Mouse (Mus musculus) megakaryocyte, adult 5-6 weeks (primary cell): ENCODE measurements around the gene Pip4p1. TPM values are rescaled to one million over a fixed set of nuclear protein-coding genes. Genes with fewer than 3 reads are reported as not detected.

Source experiments
- ATAC-seq: 2 replicates; pipeline ENCODE4 v1.8.0; 2016; ENCODE audit warnings: mild to moderate bottlenecking, inconsistent platforms; ENCODE audit not compliant: poor library complexity, severe bottlenecking
- total RNA-seq, 2 experiments: library from RNA; stranded (forward) in 1 of 2; stranded (reverse) in 1 of 2; fragments of 153-499, 151-499 nt in 1 of 2; fragments of 221-1000, 200-1000 nt in 1 of 2; gene quantifications; 2 replicates each; pipeline versions ENCODE4 v1.2.3 to v1.2.4; 2015 to 2017

Gene Pip4p1
- total RNA-seq, 2 experiments from 2014 or later, result 38.5 to 118 TPM

- ATAC-seq, result no peak
Observed at GRCm38 (mm10) chr14:50896747-50897373, 33.8 kb downstream of the Pip4p1 start.

GRCm38 (mm10) chr14:50895985-50896746 lies 34.5 kb downstream of the Pip4p1 start:
- ATAC-seq, result peak; percentile 58

DNA sequence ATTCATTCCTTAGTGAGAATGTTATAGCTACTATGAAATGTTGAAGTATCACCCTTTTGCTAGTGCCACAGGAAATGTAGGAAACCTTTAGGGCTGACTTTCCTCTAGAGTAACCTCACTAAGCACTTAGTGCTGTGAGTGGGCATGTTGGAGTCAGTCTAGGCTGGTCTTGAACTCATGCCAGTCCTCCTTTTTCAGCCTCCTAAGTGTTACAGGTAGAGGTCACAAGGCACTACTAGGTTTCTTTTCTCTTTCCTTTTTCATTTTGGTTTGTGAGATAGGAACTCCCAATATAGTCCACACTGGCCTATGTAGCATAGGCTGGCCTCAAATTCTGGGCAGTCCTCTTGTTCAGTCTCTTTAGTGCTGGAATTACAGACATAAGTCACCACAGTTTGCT lies 35.2 kb downstream of the Pip4p1 start:
- no peak for ATAC-seq

GRCm38 (mm10) chr14:50892541-50893459 lies 37.9 kb downstream of the Pip4p1 start:
- peak; percentile 59 for ATAC-seq

- ATAC-seq, result peak; percentile 30; the same call in 1 of the 2 replicates
Observed at GRCm38 (mm10) chr14:50892091-50892490, 38.6 kb downstream of the Pip4p1 start.

DNA sequence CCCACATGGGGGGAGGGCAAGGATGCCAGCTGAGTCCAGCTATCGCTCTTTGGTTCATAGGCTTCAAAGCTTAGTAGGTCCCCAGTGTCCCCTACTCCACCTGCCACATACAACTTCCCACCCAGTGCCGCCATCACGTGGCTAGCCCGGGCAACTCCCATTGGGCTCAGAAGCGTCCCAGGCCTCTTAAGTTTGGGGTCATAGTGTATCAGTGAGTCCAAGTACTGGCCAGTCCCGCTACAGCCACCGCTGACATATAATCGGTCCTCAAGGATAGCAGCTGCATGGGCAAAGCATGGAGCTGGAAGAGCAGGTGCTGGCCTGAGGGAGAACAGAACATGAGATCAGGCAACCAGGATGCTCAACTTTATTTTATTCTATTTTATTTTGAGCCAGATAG lies 39.0 kb downstream of the Pip4p1 start:
- no peak for ATAC-seq

GRCm38 (mm10) chr14:50876236-50876950 lies 54.3 kb downstream of the Pip4p1 start:
- ATAC-seq, result no peak

Other genes starting within 250 kb of the Pip4p1 start
- gene Olfr747, start 237.7 kb downstream of the Pip4p1 start, total RNA-seq (2015), result not detected in 2 replicates
- not detected in 2 replicates for gene Olfr747, start 237.7 kb downstream of the Pip4p1 start, total RNA-seq (2017)
- not detected in 2 replicates for gene Olfr748, start 223.5 kb downstream of the Pip4p1 start, total RNA-seq (2015)
- gene Olfr748, start 223.5 kb downstream of the Pip4p1 start, total RNA-seq (2017), result not detected in 2 replicates
- not detected in 2 replicates for gene Olfr749, start 185.8 kb downstream of the Pip4p1 start, total RNA-seq (2015)
- gene Olfr749, start 185.8 kb downstream of the Pip4p1 start, total RNA-seq (2017), result not detected in 2 replicates
- gene Ttc5, start 145.3 kb downstream of the Pip4p1 start, total RNA-seq (2015), result 21.2 and 23.1 TPM in 2 replicates
- gene Ttc5, start 145.3 kb downstream of the Pip4p1 start, total RNA-seq (2017), result 35.4 and 39.4 TPM in 2 replicates
- not detected in 2 replicates for gene Ccnb1ip1, start 123.1 kb downstream of the Pip4p1 start, total RNA-seq (2015)
- not detected in 2 replicates for gene Ccnb1ip1, start 123.1 kb downstream of the Pip4p1 start, total RNA-seq (2017)
- 59.7 and 62.1 TPM in 2 replicates for gene Parp2, start 123.0 kb downstream of the Pip4p1 start, total RNA-seq (2015)
- gene Parp2, start 123.0 kb downstream of the Pip4p1 start, total RNA-seq (2017), result 53.6 and 78.7 TPM in 2 replicates
- 200 and 215 TPM in 2 replicates for gene Tep1, start 60.3 kb downstream of the Pip4p1 start, total RNA-seq (2015)
- gene Tep1, start 60.3 kb downstream of the Pip4p1 start, total RNA-seq (2017), result 131 and 161 TPM in 2 replicates
- gene Klhl33, start 33.3 kb downstream of the Pip4p1 start, total RNA-seq (2015), result 0.07 and 0.27 TPM in 2 replicates
- gene Klhl33, start 33.3 kb downstream of the Pip4p1 start, total RNA-seq (2017), result 0.28 and 0.40 TPM in 2 replicates
- 101 and 107 TPM in 2 replicates for gene Osgep, start 6.0 kb downstream of the Pip4p1 start, total RNA-seq (2015)
- 87.9 and 125 TPM in 2 replicates for gene Osgep, start 6.0 kb downstream of the Pip4p1 start, total RNA-seq (2017)
- 46.3 and 64.2 TPM in 2 replicates for gene Apex1, start 5.9 kb downstream of the Pip4p1 start, total RNA-seq (2015)
- 34.8 and 47.0 TPM in 2 replicates for gene Apex1, start 5.9 kb downstream of the Pip4p1 start, total RNA-seq (2017)
- gene Pnp, start 226 bp upstream of the Pip4p1 start, total RNA-seq (2015), result 329 and 405 TPM in 2 replicates
- gene Pnp, start 226 bp upstream of the Pip4p1 start, total RNA-seq (2017), result 158 and 204 TPM in 2 replicates
- 43.8 TPM in 1 of 2 replicates, not detected in the other for gene Gm49342, start 13.7 kb upstream of the Pip4p1 start, total RNA-seq (2015)
- 161 and 177 TPM in 2 replicates for gene Gm49342, start 13.7 kb upstream of the Pip4p1 start, total RNA-seq (2017)
- 14.4 and 16.7 TPM in 2 replicates for gene Pnp2, start 25.1 kb upstream of the Pip4p1 start, total RNA-seq (2015)
- gene Pnp2, start 25.1 kb upstream of the Pip4p1 start, total RNA-seq (2017), result 6.7 and 9.6 TPM in 2 replicates
- gene Rnase10, start 76.9 kb upstream of the Pip4p1 start, total RNA-seq (2015), result not detected in 2 replicates
- gene Rnase10, start 76.9 kb upstream of the Pip4p1 start, total RNA-seq (2017), result not detected in 2 replicates
- gene Rnase9, start 111.0 kb upstream of the Pip4p1 start, total RNA-seq (2015), result 0.11 TPM in 1 of 2 replicates, not detected in the other
- gene Rnase9, start 111.0 kb upstream of the Pip4p1 start, total RNA-seq (2017), result not detected in 2 replicates
- gene Rnase11, start 119.3 kb upstream of the Pip4p1 start, total RNA-seq (2015), result not detected in 2 replicates
- gene Rnase11, start 119.3 kb upstream of the Pip4p1 start, total RNA-seq (2017), result not detected in 2 replicates
- 11.4 and 11.6 TPM in 2 replicates for gene Rnase12, start 126.8 kb upstream of the Pip4p1 start, total RNA-seq (2015)
- gene Rnase12, start 126.8 kb upstream of the Pip4p1 start, total RNA-seq (2017), result 8.2 and 10.4 TPM in 2 replicates
- gene Olfr750, start 143.6 kb upstream of the Pip4p1 start, total RNA-seq (2015), result not detected in 2 replicates
- not detected in 2 replicates for gene Olfr750, start 143.6 kb upstream of the Pip4p1 start, total RNA-seq (2017)
- gene Rnase4, start 160.2 kb upstream of the Pip4p1 start, total RNA-seq (2015), result 36.2 and 44.8 TPM in 2 replicates
- gene Rnase4, start 160.2 kb upstream of the Pip4p1 start, total RNA-seq (2017), result 21.0 and 22.3 TPM in 2 replicates
- 8.2 and 10.0 TPM in 2 replicates for gene Ang, start 160.3 kb upstream of the Pip4p1 start, total RNA-seq (2015)
- 9.4 and 13.7 TPM in 2 replicates for gene Ang, start 160.3 kb upstream of the Pip4p1 start, total RNA-seq (2017)
- gene Eddm3b, start 183.6 kb upstream of the Pip4p1 start, total RNA-seq (2015), result not detected in 2 replicates
- gene Eddm3b, start 183.6 kb upstream of the Pip4p1 start, total RNA-seq (2017), result not detected in 2 replicates
- 288 and 294 TPM in 2 replicates for gene Rnase6, start 193.1 kb upstream of the Pip4p1 start, total RNA-seq (2015)
- 303 and 351 TPM in 2 replicates for gene Rnase6, start 193.1 kb upstream of the Pip4p1 start, total RNA-seq (2017)
- gene Rnase1, start 215.9 kb upstream of the Pip4p1 start, total RNA-seq (2015), result not detected in 2 replicates
- not detected in 2 replicates for gene Rnase1, start 215.9 kb upstream of the Pip4p1 start, total RNA-seq (2017)
- gene Rnase2b, start 231.4 kb upstream of the Pip4p1 start, total RNA-seq (2015), result 7.5 and 8.9 TPM in 2 replicates
- gene Rnase2b, start 231.4 kb upstream of the Pip4p1 start, total RNA-seq (2017), result 0.92 and 4.3 TPM in 2 replicates